Mouse (Mus musculus) T-helper 17 cell (primary cell): ENCODE measurements around the gene 4932429P05Rik.

Experiments
- in situ Hi-C, 2 experiments: fragments of 300-600 bp; cut with MboI, MseI; formaldehyde crosslinking; loops; 1 replicate in 1 of 2; 2 replicates in 1 of 2; pipeline ENCODE4 v1.15.1; 2025; ENCODE audit warnings: high pct_unique_total_duplicates in 2 of 2

4932429P05Rik gene

GRCm38 (mm10) chrX:89751968-89752367, at the start of gene 4932429P05Rik:
4932429P05Rik (plus strand) TSS chrX:89752268.
- in situ Hi-C loops = no loop called here
